Mouse (Mus musculus): ENCODE results near the gene Thrb.
A peak's percentile ranks its signal among the peaks of the same experiment; 100 is the strongest.

- TF ChIP-seq CTCF (IDR thresholded peaks at IDR 0.05; ENCODE audit: low read depth) (peak; percentile 63), EP300 (IDR thresholded peaks at IDR 0.05; ENCODE audit: low read depth) (no peak)
Observed at GRCm38 (mm10) chr14:17659031-17659430, 1.0 kb upstream of the Thrb start.

All from liver, postnatal 0 days (tissue).